Mouse (Mus musculus): ENCODE measurements at regions not wholly inside any gene's neighbourhood (a gene's known extent, or its start where the extent isn't known, plus 50 kb on each side); places are given as distances from the start of the nearest gene placed in this dataset.

- Histone ChIP-seq H3K27me3 (replicated peaks; ENCODE audit: control insufficient read depth, insufficient read depth, low read length) (no peaks in the 10 kb centered on the region), H3K4me1 (ENCODE audit: control insufficient read depth, insufficient read depth, low read length) (no peaks in the 10 kb centered on the region), H3K9ac (ENCODE audit: low read depth, low read length) (no peak overlapping the region), H3K36me3 (ENCODE audit: control insufficient read depth, insufficient read depth, low read length) (no peaks in the 10 kb centered on the region), H3K4me2 (ENCODE audit: low read depth, low read length) (no peak overlapping the region), H3K9me3 (ENCODE audit: control insufficient read depth, low read length) (no peaks in the 10 kb centered on the region), H3K27ac (ENCODE audit: low read length) (no peak overlapping the region), H3K4me3 (ENCODE audit: low read length) (no peak overlapping the region)
- 80% methylated on average over 2 of the region's 2 CpGs for WGBS
- no peak for ATAC-seq
Observed at GRCm38 (mm10) chr16:70073740-70074139, 210.2 kb upstream of the Speer2 start.

GRCm38 (mm10) chr16:70079497-70079896 is 216.0 kb upstream of the Speer2 start:
- Histone ChIP-seq H3K9me3 (ENCODE audit: control insufficient read depth, low read length) (no peaks in the 10 kb centered on the region), H3K4me3 (ENCODE audit: low read length) (no peak overlapping the region), H3K4me1 (ENCODE audit: control insufficient read depth, insufficient read depth, low read length) (no peaks in the 10 kb centered on the region), H3K9ac (ENCODE audit: low read depth, low read length) (no peak overlapping the region), H3K4me2 (ENCODE audit: low read depth, low read length) (no peak overlapping the region), H3K27me3 (replicated peaks; ENCODE audit: control insufficient read depth, insufficient read depth, low read length) (no peaks in the 10 kb centered on the region), H3K27ac (ENCODE audit: low read length) (no peak overlapping the region), H3K36me3 (ENCODE audit: control insufficient read depth, insufficient read depth, low read length) (no peaks in the 10 kb centered on the region)
- ATAC-seq, result no peak
- 79% methylated on average over 10 of the region's 10 CpGs for WGBS

- Histone ChIP-seq H3K27ac (ENCODE audit: low read length) (no peak overlapping the region), H3K27me3 (replicated peaks; ENCODE audit: control insufficient read depth, insufficient read depth, low read length) (no peaks in the 10 kb centered on the region), H3K36me3 (ENCODE audit: control insufficient read depth, insufficient read depth, low read length) (no peaks in the 10 kb centered on the region), H3K4me3 (ENCODE audit: low read length) (no peak overlapping the region), H3K4me1 (ENCODE audit: control insufficient read depth, insufficient read depth, low read length) (no peaks in the 10 kb centered on the region), H3K4me2 (ENCODE audit: low read depth, low read length) (no peak overlapping the region), H3K9me3 (ENCODE audit: control insufficient read depth, low read length) (no peaks in the 10 kb centered on the region), H3K9ac (ENCODE audit: low read depth, low read length) (no peak overlapping the region)
- no peak for ATAC-seq
- 87% methylated on average over 4 of the region's 4 CpGs for WGBS
Observed at GRCm38 (mm10) chr16:70091291-70091690, 222.5 kb upstream of the Gbe1 start.

GRCm38 (mm10) chr16:70091963-70092362 is 221.8 kb upstream of the Gbe1 start:
- ATAC-seq, result no peak
- no peaks in the 10 kb centered on the region for H3K27me3 ChIP-seq (replicated peaks; ENCODE audit: control insufficient read depth, insufficient read depth, low read length)
- no peak overlapping the region for H3K27ac ChIP-seq (ENCODE audit: low read length)
- no peaks in the 10 kb centered on the region for H3K4me1 ChIP-seq (ENCODE audit: control insufficient read depth, insufficient read depth, low read length)
- no peaks in the 10 kb centered on the region for H3K36me3 ChIP-seq (ENCODE audit: control insufficient read depth, insufficient read depth, low read length)
- 87% methylated on average over 5 of the region's 5 CpGs for WGBS
- no peak overlapping the region for H3K4me3 ChIP-seq (ENCODE audit: low read length)
- no peak overlapping the region for H3K4me2 ChIP-seq (ENCODE audit: low read depth, low read length)
- no peaks in the 10 kb centered on the region for H3K9me3 ChIP-seq (ENCODE audit: control insufficient read depth, low read length)
- H3K9ac ChIP-seq (ENCODE audit: low read depth, low read length), result no peak overlapping the region

- Histone ChIP-seq H3K9me3 (ENCODE audit: control insufficient read depth, low read length) (no peaks in the 10 kb centered on the region), H3K4me2 (ENCODE audit: low read depth, low read length) (no peak overlapping the region), H3K36me3 (ENCODE audit: control insufficient read depth, insufficient read depth, low read length) (no peaks in the 10 kb centered on the region), H3K4me1 (ENCODE audit: control insufficient read depth, insufficient read depth, low read length) (no peaks in the 10 kb centered on the region), H3K27ac (ENCODE audit: low read length) (no peak overlapping the region), H3K27me3 (replicated peaks; ENCODE audit: control insufficient read depth, insufficient read depth, low read length) (no peaks in the 10 kb centered on the region), H3K9ac (ENCODE audit: low read depth, low read length) (no peak overlapping the region), H3K4me3 (ENCODE audit: low read length) (no peak overlapping the region)
- 32% methylated on average over 3 of the region's 3 CpGs for WGBS
- ATAC-seq, result no peak
Observed at GRCm38 (mm10) chr16:70093224-70093623, 220.5 kb upstream of the Gbe1 start.

- no peak overlapping the region for H3K9ac ChIP-seq (ENCODE audit: low read depth, low read length)
- no peaks in the 10 kb centered on the region for H3K27me3 ChIP-seq (replicated peaks; ENCODE audit: control insufficient read depth, insufficient read depth, low read length)
- H3K4me1 ChIP-seq (ENCODE audit: control insufficient read depth, insufficient read depth, low read length), result no peaks in the 10 kb centered on the region
- H3K4me3 ChIP-seq (ENCODE audit: low read length), result no peak overlapping the region
- ATAC-seq, result no peak
- no peak overlapping the region for H3K27ac ChIP-seq (ENCODE audit: low read length)
- H3K4me2 ChIP-seq (ENCODE audit: low read depth, low read length), result no peak overlapping the region
- WGBS, result 68% methylated on average over 2 of the region's 2 CpGs
- H3K36me3 ChIP-seq (ENCODE audit: control insufficient read depth, insufficient read depth, low read length), result no peaks in the 10 kb centered on the region
- H3K9me3 ChIP-seq (ENCODE audit: control insufficient read depth, low read length), result no peaks in the 10 kb centered on the region
Observed at GRCm38 (mm10) chr16:70095221-70095620, 218.5 kb upstream of the Gbe1 start.

GRCm38 (mm10) chr16:70103791-70104378 is 209.9 kb upstream of the Gbe1 start:
- Histone ChIP-seq H3K27ac (ENCODE audit: low read length) (no peak overlapping the region), H3K36me3 (ENCODE audit: control insufficient read depth, insufficient read depth, low read length) (no peaks in the 10 kb centered on the region), H3K4me3 (ENCODE audit: low read length) (no peak overlapping the region), H3K9ac (ENCODE audit: low read depth, low read length) (no peak overlapping the region), H3K4me1 (ENCODE audit: control insufficient read depth, insufficient read depth, low read length) (no peaks in the 10 kb centered on the region), H3K4me2 (ENCODE audit: low read depth, low read length) (no peak overlapping the region), H3K9me3 (ENCODE audit: control insufficient read depth, low read length) (no peaks in the 10 kb centered on the region), H3K27me3 (replicated peaks; ENCODE audit: control insufficient read depth, insufficient read depth, low read length) (no peaks in the 10 kb centered on the region)
- 49% methylated on average over 6 of the region's 6 CpGs for WGBS
- no peak for ATAC-seq

GRCm38 (mm10) chr16:70141466-70141865 is 172.3 kb upstream of the Gbe1 start:
- Histone ChIP-seq H3K9ac (ENCODE audit: low read depth, low read length) (no peak overlapping the region), H3K27me3 (replicated peaks; ENCODE audit: control insufficient read depth, insufficient read depth, low read length) (no peaks in the 10 kb centered on the region), H3K9me3 (ENCODE audit: control insufficient read depth, low read length) (no peaks in the 10 kb centered on the region), H3K27ac (ENCODE audit: low read length) (no peak overlapping the region), H3K4me3 (ENCODE audit: low read length) (no peak overlapping the region), H3K4me1 (ENCODE audit: control insufficient read depth, insufficient read depth, low read length) (no peaks in the 10 kb centered on the region), H3K36me3 (ENCODE audit: control insufficient read depth, insufficient read depth, low read length) (no peaks in the 10 kb centered on the region), H3K4me2 (ENCODE audit: low read depth, low read length) (no peak overlapping the region)
- no peak for ATAC-seq
- 75% methylated on average over 3 of the region's 3 CpGs for WGBS

- Histone ChIP-seq H3K4me1 (ENCODE audit: control insufficient read depth, insufficient read depth, low read length) (no peaks in the 10 kb centered on the region), H3K4me2 (ENCODE audit: low read depth, low read length) (no peak overlapping the region), H3K36me3 (ENCODE audit: control insufficient read depth, insufficient read depth, low read length) (no peaks in the 10 kb centered on the region), H3K9ac (ENCODE audit: low read depth, low read length) (no peak overlapping the region), H3K27ac (ENCODE audit: low read length) (no peak overlapping the region), H3K9me3 (ENCODE audit: control insufficient read depth, low read length) (no peaks in the 10 kb centered on the region), H3K4me3 (ENCODE audit: low read length) (no peak overlapping the region), H3K27me3 (replicated peaks; ENCODE audit: control insufficient read depth, insufficient read depth, low read length) (no peaks in the 10 kb centered on the region)
- 73% methylated on average over 10 of the region's 10 CpGs for WGBS
- no peak for ATAC-seq
Observed at GRCm38 (mm10) chr16:70147673-70148359, 165.9 kb upstream of the Gbe1 start.

- Histone ChIP-seq H3K36me3 (ENCODE audit: control insufficient read depth, insufficient read depth, low read length) (no peaks in the 10 kb centered on the region), H3K9me3 (ENCODE audit: control insufficient read depth, low read length) (no peaks in the 10 kb centered on the region), H3K4me1 (ENCODE audit: control insufficient read depth, insufficient read depth, low read length) (no peaks in the 10 kb centered on the region), H3K9ac (ENCODE audit: low read depth, low read length) (no peak overlapping the region), H3K27me3 (replicated peaks; ENCODE audit: control insufficient read depth, insufficient read depth, low read length) (no peaks in the 10 kb centered on the region), H3K27ac (ENCODE audit: low read length) (no peak overlapping the region), H3K4me2 (ENCODE audit: low read depth, low read length) (no peak overlapping the region), H3K4me3 (ENCODE audit: low read length) (no peak overlapping the region)
- WGBS, result 87% methylated on average over 7 of the region's 7 CpGs
- no peak for ATAC-seq
Observed at GRCm38 (mm10) chr16:70154587-70154986, 159.2 kb upstream of the Gbe1 start.

Measured in intestine, embryonic 16.5 days (tissue).